Mouse (Mus musculus) cerebellum, postnatal 10 days (tissue): ENCODE measurements around the gene Oas3.
"Not testable (repeated sequence)": the region's sequence is repeated elsewhere in the genome, so short reads cannot be mapped to it uniquely, and the experiment has no call there.

Experiments used
- DNase-seq, 2 experiments: peaks; one replicate each; pipeline ENCODE4 v3.0.0; 2021; ENCODE audit warnings: mixed read lengths in 2 of 2

Gene Oas3

DNA sequence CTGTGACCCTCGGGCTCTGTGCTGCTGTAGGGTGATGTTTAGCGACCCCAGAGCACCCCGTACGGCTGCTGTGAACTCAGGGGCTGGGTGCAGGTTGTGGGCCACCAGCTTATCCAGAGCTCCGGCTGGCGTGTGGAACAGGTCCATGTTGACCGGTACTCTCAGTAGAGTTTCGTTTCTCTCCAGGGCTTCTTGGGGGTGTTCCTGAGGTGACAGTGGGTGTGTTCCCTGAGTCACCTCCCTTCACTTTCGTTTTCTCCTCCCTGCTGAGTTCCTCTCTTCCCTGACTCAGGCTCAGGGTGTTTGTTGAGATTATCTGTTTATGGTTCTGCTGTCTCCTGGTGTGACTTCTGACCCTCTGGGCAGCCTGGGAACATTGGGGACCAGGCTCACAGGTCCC is at the start of gene Oas3:
TSS of gene Oas3 (minus strand) at position 184 of the 400 bp plus-strand sequence.
- no peak for DNase-seq

DNA sequence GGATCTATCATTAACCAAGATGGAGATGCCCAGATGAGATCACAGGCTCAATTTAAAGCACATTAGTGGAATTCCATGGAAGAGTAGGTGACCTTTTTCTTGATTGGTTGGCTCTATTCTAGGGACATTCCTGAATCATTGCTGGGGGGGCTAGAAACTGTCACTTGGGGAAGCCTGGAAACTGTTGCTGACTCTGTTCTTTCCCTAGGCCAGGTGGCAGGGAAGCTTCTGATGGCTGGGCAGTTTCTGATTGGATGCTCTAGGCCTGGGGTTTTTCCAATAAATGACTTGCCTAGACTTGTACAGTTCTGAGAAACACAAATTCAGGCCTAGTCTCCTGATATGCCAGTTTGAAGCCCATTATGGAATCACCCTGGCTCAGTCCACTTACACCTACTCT is 41.5 kb upstream of the Oas3 start:
- DNase-seq: no peak

DNA sequence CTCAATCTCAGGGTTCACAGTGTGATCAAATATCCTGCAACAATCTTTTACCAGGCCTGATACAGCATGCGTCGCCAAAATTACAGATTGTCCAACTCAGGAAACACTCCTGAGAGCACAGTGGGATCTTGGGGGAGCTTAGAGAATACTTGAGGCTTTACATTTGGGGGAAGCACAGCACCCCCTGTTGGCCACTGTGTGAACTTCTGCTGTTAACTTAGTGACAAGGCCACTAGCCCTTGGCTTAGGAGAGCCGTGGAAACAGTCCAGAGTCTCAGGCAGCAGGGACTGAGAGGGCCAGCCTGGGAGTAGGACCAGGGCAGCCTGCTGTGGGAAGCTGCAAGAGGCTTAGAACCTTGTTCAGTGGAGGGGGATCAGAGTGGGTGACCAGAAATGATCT is 38.5 kb upstream of the Oas3 start:
- peak; percentile 46 to 66 for DNase-seq

DNA sequence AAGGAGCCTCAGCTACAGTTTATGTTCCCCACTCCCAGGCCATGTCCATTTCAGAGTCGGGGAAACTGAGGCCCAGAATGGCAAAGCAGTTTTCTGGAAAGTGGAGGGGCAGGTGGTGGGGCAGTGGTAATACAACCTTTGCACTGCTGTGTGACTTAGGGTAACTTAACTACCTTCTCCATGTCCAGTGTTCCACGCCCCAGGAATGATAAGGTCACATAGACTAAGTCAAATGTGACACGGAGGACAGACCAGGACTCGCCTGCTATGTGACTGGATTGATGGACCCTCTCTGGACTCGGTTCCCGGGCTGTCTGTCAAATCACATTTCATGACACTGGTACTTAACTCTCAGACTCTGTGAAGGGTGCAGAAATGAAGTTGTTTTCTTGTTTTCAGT is 35.6 kb upstream of the Oas3 start:
- DNase-seq: no peak

DNA sequence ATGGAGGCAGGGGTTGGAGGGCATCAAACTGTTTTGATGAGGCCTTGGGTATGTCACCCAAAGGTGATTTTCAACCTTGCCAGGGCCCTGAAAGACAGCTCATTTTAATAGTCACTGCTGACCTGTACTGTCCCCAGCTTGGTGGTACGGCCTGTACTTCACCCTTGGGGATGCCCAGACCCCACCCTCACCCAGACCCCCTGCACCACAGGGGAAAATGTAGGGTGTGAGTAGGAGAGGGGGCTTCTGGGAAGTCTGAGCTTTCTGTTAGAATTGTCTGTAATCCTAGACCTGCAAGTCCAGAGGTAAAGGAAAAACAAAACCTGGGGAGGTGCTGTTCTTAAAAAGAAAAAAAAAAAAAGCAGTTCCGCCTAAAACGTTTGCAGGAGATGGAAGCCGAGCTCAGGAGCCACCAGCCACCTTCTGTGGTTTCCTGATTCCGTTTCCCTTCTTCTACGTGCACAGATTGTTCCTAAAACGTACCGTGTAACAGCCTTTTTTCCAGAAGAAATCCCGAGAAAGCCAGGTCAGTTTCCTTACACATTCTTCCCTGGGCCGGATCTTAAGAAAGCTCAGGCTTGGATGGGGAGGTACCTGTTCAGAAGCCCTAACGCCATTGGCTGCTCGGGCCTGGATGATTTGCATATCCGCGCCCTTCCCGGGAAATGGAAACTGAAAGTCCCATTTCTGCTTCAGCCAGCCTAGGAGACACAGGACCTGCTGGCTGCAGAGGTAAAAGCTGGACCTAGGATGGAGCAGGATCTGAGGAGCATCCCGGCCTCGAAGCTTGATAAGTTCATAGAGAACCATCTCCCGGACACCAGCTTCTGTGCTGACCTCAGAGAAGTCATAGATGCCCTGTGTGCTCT is 34.7 kb upstream of the Oas3 start, which contains the start of gene Oas1c:
TSS of gene Oas1c (minus strand) at position 564 of the 869 bp plus-strand sequence.
- peak; percentile 82 to 83 for DNase-seq

DNA sequence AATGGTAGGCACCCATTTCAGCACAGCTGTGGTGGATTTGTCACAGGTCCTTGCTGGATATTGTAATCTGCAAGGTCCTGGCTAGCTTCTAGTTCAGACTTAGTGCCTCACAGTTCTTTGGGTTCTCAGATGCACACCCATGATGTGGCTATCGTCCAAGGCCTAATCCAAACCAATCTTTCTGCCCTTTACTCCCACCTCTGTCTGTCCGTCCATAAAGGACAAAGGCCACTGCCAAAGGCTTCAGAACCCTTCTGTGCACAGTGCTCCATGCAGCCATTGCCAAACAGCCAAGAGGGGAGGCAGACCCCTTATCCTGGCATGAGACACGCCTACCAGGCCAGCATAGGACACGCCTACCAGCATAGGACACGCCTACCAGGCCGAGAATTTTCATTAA is 31.7 kb upstream of the Oas3 start:
- no peak for DNase-seq

DNA sequence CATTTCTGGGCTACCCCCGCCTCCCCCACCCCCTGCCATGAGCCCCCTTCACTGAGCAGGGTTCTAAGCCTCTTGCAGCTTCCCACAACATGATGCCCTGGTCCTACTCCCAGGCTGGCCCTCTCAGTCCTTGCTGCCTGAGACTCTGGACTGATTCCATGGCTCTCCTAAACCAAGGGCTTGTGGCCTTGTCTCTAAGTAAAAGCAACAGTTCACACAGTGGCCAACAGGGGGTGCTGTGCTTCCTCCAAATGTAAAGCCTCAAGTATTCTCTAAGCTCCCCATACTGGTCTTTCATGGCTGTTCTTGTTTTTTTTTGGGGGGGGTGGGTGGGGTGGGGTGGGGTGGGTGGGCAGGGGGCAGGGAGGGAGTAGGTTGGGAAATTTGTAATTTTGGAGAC is 29.0 kb upstream of the Oas3 start:
- peak; percentile 76 to 81 for DNase-seq

DNA sequence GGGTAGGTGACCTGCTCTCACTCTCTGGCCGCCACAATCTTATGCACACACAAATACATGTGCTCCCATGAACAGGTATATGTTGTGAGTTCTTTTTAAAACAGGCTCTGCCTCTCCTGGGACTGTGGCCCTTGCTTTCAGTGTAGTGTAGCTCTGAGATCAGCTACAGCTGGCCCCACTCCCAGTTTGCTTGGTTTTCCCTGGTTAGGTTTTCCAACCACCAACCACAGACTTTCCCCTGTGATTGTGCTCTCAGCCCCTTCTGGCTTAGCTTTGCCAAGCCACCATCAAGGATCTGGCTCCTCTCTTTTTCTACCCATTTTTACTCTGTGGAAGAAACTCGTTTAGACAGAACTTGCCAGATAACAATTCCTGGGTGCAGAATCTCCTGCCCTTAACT is 26.1 kb upstream of the Oas3 start:
- DNase-seq: no peak

DNA sequence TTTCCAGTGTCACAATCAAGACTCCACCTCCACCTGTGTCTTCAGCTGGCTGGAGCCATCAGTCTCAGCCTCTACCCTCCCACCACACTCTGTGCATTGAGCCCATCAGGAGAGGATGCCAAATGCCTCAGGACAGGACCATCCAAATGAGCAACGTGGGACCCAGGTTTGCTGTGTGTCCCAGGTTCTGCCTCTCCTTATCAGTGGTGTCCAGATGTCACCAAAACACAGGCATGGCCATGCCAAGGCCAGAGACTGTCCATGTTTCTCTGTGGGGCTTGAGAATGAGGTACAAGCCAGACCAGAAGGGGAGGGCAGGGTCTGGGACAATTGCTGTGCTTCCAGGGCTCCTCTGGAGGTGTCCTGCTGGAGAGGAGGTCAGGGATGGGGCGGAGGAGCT is 21.5 kb upstream of the Oas3 start:
- DNase-seq: not testable (repeated sequence)

DNA sequence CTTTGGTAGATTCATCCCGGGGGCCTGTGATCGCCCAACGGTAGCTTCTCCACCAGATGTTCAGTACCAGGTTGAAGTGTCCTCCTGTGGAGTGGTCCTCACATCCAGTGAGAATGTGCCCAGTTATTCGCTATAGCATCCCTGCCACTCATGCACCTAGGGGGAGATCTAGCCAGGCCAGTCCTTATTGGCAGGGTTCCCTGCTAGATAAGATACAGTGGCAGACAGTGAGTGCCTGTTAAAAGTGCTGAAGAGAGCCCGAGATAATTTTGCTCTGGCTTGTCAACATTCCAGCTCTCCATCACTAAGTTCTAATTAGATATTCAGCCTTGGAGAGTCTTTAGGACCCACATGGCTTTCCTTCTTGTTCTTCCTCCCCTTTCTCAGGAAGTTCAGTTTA is 20.7 kb upstream of the Oas3 start:
- DNase-seq: not testable (repeated sequence)

DNA sequence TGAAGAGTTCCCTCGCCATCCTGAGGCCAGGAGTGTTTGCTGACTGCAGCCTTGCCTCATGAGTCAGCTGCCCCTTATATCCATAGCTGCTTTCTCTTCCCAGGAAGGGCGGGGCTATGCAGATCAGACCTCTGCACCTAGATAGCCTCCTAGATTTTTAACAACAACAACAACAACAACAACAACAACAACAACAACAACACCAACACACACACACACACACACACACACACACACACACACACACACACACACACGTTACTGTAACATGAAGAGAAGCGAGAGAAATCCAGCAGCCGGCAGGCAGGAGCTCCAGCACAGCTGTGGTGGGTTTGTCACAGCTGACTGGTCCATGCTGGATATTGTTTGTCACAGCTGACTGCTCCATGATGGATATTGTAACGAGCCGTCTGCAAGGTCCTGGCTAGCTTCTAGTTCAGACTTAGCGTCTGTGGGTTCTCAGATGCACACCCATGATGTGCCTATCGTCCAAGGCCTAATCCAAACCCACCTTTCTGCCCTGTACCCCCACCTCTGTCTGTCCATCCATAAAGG is 18.1 kb upstream of the Oas3 start, which contains the start of gene Oas1e:
TSS of gene Oas1e (minus strand) at position 51 of the 555 bp plus-strand sequence.
- not testable (repeated sequence) for DNase-seq

DNA sequence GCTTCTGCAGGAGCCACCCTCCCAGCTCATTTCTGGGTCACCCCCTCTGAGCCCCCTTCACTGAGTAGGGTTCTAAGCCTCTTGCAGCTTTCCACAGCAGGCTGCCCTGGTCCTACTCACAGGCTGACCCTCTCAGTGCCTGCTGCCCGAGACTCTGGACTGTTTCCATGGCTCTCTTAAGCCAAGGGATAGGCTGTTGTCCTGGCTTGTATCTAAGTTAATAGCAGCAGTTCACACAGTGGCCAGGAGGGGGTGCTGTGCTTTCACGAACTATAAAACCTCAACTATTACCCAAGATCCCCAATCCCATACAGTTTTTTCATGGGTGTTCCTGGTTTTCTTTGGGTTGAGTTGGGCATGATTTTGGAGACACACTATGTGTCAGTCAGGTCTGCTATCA is 15.6 kb upstream of the Oas3 start:
- peak; percentile 79 to 87 for DNase-seq

DNA sequence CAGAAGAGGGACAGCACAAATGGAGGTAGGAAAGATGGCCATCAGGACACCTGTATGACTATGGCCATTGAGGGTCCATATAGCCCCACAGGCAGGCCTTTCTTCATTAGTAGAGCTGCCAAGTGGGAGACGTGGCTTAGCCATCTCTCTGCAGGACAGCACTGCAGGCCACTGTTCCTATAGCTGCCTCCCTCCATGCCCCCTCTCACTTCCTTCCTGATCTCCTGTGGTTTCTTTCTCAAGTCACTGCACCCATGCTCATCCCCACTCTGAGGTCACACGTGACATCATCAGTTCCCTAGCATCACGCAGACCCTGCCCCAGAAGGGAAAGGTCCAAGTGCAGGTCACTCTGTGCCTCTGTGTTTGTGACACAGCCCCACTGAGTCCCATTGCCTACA is 9.6 kb upstream of the Oas3 start:
- no peak for DNase-seq

DNA sequence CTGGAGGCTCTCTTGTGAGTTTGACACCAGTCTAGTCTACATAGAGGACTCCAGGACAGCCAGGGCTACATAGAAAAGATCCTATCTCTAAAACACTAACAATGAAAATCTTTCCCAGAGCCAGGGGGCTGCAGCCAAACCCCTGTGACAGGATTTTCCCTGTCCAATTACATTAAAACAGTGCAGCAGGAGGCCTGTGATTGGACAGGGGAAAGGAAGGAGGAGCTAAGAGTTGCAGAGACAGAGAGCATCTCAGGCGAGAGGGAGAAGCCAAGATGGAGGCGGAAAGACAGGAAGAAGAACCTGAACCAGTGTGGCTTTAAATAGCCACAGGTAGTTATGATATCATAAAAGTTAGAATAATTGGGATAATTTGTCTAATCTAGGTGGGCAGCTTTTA is 5.0 kb upstream of the Oas3 start:
- no peak for DNase-seq

DNA sequence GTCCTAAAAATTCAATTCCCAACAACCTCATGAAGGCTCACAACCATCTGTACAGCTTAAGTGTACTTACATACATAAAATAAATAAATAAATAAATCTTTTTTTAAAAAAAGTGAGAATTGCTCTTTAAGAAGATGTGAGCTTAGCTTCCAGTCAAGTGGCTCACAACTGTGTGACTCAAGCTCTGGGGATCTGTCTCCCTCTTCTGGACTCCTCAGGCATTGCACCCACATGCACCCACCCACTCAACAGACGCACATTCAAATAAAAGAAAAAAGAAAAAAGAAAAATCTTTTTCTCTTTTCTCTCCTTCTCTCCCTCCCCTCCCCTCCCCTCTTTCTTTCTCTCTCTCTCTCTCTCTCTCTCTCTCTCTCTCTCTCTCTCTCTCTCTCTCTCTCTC is 4.2 kb upstream of the Oas3 start:
- DNase-seq: no peak

DNA sequence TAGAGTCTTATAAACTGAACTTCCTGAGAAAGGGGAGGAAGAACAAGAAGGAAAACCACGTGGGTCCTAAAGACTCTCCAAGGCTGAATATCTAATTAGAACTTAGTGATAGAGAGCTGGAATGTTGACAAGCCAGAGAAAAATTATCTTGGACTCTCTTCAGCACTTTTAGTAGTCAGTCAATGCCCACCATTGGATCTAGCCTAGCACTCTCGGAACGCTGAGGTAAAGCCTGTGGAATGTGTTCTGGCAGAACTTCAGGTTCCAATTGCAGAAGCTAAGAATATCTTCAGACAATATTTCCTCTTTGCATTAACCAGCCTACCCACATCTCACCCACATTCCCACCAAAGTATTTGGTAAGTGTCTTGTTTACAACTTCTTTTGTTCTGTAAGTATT is 2.5 kb upstream of the Oas3 start:
- DNase-seq: no peak

DNA sequence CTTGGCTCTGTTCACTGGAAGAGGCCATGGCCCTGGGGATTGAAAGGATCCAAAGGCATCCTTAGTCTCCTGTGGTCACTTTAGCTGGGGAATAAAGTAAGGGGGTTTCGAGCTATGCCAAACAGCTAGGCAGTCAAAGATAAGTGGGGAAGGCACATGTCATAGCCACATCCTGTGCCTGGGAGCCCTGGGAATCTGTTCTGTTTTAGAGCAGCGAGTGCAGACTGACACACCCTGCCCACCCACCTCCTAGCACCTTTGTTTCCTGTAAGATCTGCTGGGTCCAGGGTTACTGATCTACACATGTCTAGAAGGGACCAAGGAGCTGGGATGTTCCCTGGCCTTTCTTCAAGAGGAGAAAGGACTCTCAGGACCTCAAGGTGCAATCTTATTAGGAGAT is 1.5 kb upstream of the Oas3 start:
- no peak for DNase-seq

DNA sequence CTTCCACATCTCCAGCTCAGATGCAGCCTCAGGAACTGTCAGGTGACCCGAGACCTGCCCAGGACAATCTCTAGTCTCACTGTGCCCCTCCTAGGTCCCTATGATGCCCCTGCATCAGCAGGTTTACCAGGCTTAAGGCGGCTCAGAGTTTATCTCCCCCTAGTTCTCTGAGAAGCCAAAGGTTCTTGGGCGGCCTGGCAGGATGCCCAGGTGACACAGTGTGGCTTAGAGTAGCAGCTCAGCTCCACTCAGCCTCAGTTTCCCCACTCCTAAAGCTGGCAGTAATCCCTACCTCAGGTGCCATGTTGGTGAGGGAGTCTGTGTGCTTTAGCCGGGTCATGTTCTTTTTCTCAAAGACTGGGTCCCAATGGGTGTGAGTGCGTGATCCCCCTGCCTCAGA is 660 bp downstream of the Oas3 start:
- DNase-seq: no peak

DNA sequence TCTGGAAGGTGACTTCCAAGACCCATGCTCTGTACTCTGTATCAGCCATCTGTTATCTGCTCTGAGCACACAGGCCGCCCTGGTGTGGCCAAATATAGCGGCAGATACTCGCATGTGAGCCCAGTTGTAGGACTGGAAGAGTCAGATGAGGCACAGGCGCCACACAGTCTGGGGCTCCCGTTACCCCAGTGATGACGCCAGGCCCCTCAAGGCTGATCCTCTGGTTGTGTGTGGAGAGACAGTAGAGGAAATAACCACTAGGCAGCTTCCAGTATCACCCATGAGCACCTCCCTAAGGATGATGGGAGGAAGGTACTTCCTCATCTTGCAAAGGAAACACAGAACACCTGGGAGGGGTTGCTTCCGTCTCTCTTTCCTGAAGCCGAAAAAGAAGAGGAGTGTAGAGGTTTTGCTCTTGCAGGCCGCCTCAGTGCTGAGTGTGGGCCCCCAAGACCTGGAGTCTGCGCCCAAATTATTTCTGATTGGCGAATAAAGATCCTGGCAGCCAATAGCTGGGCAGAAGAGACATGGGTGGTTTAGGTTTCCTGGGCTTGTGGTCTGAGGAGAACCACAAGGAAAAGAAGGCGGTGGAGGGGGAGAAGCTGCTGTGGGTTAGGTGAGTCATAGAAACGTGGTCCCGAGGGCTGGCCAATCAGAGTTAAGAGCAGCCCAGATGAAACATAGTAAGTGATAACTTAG is 2.0 kb downstream of the Oas3 start:
- DNase-seq: no peak

DNA sequence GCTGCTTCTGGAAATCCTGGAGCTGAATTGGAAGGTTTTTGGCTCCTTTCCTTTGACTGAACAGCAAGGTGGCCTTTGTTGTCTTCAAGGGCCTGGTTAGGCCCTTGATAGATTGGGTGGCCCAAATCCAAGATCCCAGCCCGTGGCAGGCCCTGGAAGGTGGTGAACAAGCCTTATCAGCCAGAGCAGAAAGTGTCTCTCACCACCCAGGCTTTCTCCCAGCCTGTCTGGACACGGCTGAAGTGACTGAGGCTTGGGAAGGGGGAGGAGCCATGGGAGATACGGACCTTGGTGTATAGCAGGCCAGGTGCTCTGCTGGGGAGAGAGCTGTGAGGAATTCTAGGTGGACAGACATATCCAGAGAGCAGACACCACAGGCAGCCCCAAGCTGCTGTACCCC is 8.1 kb downstream of the Oas3 start:
- no peak for DNase-seq

DNA sequence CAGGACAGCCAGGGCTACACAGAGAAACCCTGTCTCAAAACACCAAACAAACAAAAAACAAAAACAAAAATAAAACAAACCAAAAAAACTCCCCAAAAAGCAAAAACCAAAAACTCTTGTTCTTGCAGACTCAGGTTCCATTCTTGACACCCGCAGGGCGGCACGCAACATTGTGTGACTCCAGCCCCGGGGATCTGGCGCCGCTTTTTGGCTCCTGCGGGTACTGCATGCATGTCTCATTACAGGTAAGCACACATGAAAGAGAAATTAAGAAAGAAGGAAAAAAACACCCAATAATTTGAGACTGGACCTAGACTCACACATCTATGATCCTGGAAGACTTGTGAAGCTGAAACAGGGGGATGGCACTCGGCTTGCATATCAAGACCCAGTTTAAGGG is 12.5 kb downstream of the Oas3 start:
- peak; percentile 17 to 27 for DNase-seq

DNA sequence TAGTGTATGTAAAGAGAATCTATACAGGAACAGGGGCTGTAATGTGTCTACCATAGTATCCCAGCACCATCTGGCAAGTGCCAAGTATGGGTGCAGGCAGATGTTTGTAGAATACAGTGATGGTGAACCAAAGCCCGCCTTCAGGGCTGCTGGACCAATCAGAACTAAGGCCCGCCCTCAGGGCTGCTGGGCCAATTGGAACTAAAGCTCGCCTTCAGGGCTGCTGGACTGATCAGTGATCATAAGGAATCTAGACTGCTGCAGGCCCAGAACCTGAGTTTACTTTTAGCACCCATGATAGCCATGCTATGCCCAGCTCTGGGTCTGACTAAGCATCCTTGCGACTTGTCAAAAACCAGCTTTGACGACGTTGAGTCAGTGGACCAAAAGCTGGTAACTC is 15.6 kb downstream of the Oas3 start:
- DNase-seq: peak; percentile 47 to 62

DNA sequence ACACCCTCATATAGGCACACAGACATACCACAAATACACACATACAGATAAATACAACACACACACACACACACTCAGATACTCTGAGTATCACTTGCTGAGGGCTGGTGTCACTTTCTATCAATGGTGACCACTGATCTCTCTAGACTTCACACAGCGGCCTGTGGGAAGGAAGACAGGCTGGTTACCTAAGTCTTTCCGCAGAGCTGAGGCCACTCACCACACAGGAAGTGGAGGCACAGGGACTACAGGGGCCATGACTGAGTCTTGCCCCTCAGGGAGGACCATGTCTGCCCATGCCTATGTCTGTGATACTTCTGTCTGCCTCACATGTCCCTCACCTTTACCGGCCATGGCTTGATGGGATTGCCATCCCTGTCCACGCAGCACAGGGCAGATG is 23.2 kb downstream of the Oas3 start:
- DNase-seq: no peak

DNA sequence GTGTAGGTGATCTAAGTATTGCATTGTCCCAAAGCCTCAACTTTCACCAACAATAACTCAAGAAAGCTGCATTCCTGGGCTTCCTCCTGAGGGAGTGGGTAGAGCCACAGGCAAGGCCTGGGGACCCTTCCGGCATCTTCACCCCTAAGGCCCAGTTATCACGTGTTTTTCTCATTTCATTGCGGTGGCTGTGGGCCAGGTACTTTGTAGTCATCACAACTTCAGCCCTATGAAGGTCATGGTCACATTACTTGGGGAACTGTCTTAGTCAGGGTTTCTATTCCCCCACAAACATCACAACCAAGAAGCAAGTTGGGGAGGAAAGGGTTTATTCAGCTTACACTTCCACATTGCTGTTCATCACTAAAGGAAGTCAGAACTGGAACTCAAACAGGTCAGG is 24.7 kb downstream of the Oas3 start:
- no peak for DNase-seq
